Mouse (Mus musculus) liver, embryonic 14.5 days (tissue): ENCODE data around the gene Pcp2.

ENCODE experiments used
- CTCF ChIP-seq: IDR thresholded peaks from 2 replicates; pipeline ENCODE4 v1.5.1; 2016; ENCODE audit warnings: antibody characterized with exemption, low read depth, control low read depth
- EP300 ChIP-seq: IDR thresholded peaks from 2 replicates; pipeline ENCODE4 v1.6.1; 2016; ENCODE audit warnings: antibody characterized with exemption, low read depth

GRCm38 (mm10) chr8:3652845-3653244 lies 27.5 kb upstream of the Pcp2 start:
- TF ChIP-seq EP300, result no peak
- no peak for TF ChIP-seq CTCF
